Mouse (Mus musculus) adrenal gland, postnatal 25 days (tissue): Measurements from ENCODE around the gene Xpot. TPM values are rescaled to one million over a fixed set of nuclear protein-coding genes. Genes with fewer than 3 reads are reported as not detected.

Source experiments
- DNase-seq: peaks from one replicate; pipeline ENCODE4 v3.0.0; 2021; ENCODE audit warnings: mixed read lengths
- microRNA-seq, 2 experiments: library from miRNA; unstranded; fragments of <30 nt; microRNA quantifications; one replicate each; pipeline ENCODE4 v1.2.0; 2021
- total RNA-seq: library from RNA; stranded (reverse); gene quantifications from 2 replicates; pipeline ENCODE4 v1.2.3, GENCODE M21; 2021

Xpot gene
- total RNA-seq, 1 experiment from 2014 or later: 83.7 TPM

- no peak for DNase-seq
Measured at GRCm38 (mm10) chr10:121576372-121576771, 49.8 kb downstream of the Xpot start.

DNA sequence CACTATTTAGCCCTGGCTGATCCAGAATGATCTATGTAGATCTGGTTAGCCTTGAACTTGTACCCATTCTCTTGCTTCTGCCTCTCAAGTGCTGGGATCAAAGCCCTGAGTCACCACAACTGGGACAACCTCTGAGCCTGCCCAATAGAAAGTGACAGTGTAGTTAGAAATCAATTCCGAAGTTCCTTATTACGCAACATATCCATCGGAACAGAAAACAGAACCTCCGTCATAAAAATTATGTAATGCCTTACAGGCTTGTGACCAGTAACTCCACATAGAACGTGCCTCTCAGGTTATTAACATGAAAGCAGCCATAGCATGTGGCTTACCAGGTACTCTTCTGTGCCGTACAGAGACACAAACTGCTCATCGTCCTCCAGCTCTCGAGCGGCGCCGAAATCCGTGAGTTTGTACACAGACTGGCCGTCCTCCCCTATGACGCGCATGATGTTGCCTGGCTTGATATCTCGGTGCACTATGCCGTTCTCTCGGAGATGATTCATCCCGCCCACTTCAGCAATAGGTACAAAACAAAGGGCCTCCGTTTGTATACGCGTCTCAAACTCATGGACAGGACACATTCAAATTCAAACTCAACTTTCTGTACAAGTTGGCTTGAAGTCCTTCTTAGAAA, 54.5 kb downstream of the Xpot start:
- DNase-seq: no peak

DNA sequence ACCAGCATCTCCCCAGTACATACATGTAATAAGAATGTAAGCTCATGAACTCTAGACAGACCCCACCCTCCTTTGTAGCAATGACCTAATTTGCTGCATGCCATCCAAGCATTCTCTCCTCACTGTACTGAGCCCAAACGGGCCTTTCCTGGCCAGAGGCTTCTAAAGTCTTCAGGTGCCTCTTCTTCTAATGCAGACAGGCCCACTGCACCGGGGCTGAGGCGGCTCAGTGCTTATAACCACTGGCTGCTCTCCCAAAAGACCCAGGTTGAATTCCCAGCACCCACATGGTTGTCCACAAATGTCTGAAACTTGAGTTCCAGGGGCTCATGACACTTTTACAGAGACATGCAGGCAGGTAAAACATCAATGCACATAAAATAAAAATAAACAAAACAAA, 55.1 kb downstream of the Xpot start:
- no peak for DNase-seq

- no peak for DNase-seq
Measured at GRCm38 (mm10) chr10:121569796-121570195, 56.3 kb downstream of the Xpot start.

DNA sequence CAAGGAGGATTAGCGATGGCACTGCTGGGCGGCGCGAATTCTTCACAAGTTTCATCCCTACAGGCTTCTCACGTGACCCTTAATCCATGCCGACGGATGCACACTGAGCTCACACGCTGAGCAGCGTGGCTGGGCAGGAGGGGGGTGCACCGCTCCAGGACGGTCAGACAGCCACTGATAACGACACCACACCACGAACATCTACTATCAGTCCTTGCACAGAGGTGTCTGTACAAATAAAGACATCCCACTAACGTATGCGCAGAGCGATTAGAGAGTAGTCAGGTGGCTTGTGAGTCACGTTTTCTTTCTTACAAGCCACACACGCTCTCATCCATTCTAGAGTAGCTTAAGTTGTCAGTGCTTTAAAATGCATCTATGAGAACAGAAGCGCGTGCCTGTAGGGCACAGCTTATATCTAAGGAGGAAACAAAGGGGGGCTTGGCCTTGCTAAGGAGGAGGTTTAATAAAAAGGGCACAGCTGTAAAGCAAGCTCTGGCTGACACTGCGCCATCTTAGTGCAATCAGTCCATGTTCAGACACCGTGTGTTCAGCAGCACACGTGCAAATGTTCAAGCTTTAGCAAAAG, 57.0 kb downstream of the Xpot start:
- DNase-seq: no peak

DNA sequence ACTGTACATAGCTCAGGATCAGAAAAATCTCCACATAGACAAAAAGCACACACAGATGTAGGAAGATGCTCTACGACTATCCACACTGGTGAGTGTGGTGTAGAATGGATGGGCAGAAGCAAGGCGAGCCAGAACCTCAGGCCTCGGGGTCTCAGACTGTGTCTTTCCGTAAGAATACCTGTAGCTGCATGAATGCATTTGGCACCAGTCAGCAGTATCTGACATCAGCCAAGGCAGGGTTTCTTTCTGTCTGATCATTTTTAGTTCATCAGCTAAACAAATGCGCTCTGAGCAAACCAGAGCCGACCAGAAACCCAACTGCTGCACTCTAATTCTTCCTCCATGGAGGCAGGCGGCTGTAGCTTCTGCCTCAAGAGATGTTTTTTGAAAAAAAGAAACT, 57.6 kb downstream of the Xpot start:
- no peak for DNase-seq

DNA sequence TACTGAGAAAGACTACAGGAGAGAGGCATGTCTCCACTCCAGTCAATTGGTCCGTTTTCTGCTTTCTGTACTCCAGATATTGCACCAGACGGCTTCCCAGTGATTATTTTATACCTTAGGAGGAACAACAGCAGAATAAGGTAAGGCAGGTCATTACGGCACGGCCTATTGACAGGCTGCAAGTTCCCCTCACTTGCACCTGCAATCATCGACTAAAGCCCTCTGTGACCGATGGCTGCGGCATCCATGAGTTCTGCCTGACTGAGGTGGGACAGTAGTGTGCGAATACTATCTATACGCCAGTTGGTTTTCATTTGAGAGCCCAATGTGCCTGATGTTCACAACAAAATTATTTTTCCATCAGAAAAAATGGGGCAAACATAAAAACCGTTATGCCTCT, 58.1 kb downstream of the Xpot start:
- DNase-seq: no peak

DNA sequence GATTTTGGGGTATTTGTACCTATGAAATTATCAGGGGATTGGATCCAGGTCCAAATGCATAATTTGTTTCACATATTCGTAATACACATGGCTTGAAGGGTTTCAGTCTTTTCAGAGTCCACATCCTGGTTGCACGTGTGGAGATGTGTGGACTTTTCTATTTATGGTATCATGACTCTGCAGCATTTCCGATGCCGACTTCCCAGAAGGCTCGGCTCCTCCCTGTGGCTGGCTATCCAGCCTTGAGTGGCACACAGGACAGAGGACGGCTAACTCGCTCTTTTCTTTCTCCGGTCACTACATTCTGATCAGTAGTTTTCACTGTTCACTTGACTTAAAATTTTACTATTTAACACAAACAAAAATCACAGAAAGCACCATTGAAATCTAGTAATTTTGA, 61.7 kb downstream of the Xpot start:
- DNase-seq: no peak

- DNase-seq: no peak
Measured at GRCm38 (mm10) chr10:121558231-121558630, 67.9 kb downstream of the Xpot start.

DNA sequence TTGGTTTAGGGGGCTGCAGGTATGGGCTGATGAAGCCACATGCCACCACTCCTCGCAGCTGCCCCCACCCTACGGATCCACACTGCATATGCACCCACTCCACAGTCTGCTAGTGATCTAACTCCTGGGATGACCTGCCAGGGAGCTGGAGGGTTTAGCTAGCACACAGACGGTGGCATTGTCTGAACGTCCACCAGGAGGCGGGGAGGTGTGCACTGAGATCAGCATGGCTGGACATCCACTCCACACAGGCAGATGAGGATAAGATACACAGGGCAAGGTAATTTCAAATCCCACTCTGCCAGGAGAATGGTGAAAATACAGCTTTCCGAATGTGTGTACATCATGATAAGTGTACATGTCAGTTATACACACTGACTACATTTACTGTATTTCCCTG, 69.9 kb downstream of the Xpot start:
- DNase-seq: no peak

DNA sequence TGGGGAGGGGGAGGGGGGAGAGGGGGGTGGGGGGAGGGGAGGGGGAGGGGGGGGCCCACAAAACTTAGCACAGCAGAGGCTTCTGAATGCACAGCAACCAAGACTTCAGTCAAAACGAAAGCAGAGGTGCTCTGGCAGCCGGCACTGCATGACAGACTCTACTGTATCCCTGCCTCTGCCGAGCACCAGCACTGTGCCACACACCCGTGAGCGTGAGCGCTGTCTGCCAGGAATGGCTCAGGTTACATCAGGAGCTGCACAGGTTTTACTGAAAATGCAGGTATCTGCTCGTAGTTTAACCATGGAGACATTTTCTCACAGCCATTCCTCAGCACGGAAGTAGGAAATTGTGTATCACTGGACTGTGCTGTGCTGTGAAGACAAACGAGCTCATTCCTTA, 75.8 kb downstream of the Xpot start:
- no peak for DNase-seq

DNA sequence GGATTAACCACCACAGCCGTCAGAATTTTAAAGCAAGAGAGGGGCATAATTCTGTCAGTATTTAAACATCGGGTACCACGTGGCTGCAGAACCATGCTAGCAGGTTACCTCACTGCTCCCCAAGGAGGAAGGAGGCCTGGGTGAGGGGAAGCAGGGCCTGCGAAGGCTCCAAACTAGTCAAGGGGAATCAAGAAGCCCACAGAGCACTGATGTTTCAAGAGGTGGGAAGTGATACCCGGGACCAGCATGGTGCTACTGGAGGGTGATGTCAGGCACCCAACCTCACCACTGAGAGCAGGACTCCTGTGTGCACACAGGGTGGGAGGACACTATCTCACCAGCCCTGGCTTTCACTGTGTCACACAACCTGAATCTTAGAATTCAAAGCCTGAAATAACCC, 76.5 kb downstream of the Xpot start:
- no peak for DNase-seq

DNA sequence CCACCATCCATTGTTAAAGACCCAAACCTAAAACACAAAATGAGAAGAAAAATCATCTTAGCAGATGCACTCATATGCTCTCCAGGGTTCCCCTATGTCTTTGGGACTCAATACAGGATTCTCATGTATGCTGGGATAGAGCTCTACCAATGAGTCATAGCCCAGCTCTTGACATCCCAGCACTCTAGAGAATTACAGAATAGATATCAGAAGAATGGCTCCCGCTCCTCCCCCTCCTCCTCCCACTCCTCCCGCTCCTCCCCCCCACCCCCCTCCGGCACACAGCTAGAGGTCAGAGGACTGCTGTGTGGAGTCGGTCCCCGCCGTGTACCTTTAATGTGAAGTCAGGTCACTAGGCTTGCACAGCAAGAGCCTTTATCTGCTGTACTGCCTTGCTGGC, 79.0 kb downstream of the Xpot start:
- DNase-seq: no peak

- no peak for DNase-seq
Measured at GRCm38 (mm10) chr10:121543577-121543976, 82.6 kb downstream of the Xpot start.

DNA sequence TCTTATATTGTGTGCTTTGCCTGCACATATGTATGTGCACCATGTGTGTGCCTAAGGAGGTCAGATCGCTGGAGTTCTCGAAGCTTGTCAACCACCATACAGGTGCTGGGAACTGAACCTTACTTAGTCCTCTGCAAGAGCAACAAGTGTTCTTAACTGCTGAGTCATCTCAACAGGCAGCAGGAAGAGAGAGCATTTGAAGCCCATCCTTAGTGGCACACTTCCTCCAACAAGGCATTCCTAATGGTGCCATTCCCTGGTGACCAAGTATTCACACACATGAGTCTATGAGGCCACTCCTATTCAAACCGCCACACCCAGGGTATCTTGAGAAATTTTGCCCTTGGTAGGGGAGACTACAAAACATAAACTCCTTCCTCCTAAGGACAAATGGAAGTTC, 84.0 kb downstream of the Xpot start:
- no peak for DNase-seq

Small RNA genes lying within 50 kb of the gene (microRNA-seq; reads per million reads assigned to microRNA genes)
- 0 reads per million in 2 experiments for gene Gm24330

Other genes starting within 250 kb of the Xpot start
- gene Rassf3, start 150.0 kb downstream of the Xpot start, total RNA-seq: 33.3 and 36.8 TPM in 2 replicates
- 46.7 and 47.1 TPM in 2 replicates for gene Tbk1, start 39.5 kb downstream of the Xpot start, total RNA-seq
- gene D930020B18Rik, start 15.3 kb upstream of the Xpot start, total RNA-seq: not detected in 2 replicates
- 11.4 and 14.4 TPM in 2 replicates for gene BC048403, start 113.6 kb upstream of the Xpot start, total RNA-seq